Mouse (Mus musculus) kidney, postnatal 0 days (tissue): ENCODE measurements around the gene Nxpe5. TPM values are rescaled to one million over a fixed set of nuclear protein-coding genes. Genes with fewer than 3 reads are reported as not detected.

Experiments
- ATAC-seq: fragments of 200-750 bp; cut with Nextera tagmentation; replicated peaks from 2 replicates; pipeline ENCODE4 v1.8.0; 2017; ENCODE audit warnings: low read depth, moderate number of reproducible peaks, moderate TSS enrichment, moderate library complexity; ENCODE audit not compliant: low FRiP score
- DNase-seq: peaks from one replicate; pipeline ENCODE4 v3.0.0-alpha.2; 2016; ENCODE audit warnings: low spot score
- H3K27ac ChIP-seq: fragments of 300-500 bp; sonication (generic); 2 replicates; pipeline ENCODE4 v1.5.1; 2014; ENCODE audit warnings: mild to moderate bottlenecking
- H3K27me3 ChIP-seq: fragments of 300-500 bp; sonication (generic); 2 replicates; pipeline ENCODE4 v1.6.1; 2014; ENCODE audit warnings: low read length, mixed read lengths; ENCODE audit not compliant: insufficient read depth
- H3K36me3 ChIP-seq: fragments of 300-500 bp; sonication (generic); 2 replicates; pipeline ENCODE4 v1.6.1; 2014; ENCODE audit warnings: low read length, mixed read lengths; ENCODE audit not compliant: insufficient read depth
- H3K4me1 ChIP-seq: fragments of 300-500 bp; sonication (generic); replicated peaks from 2 replicates; pipeline ENCODE4 v1.6.1; 2014; ENCODE audit warnings: antibody characterized with exemption, low read length, mixed read lengths; ENCODE audit not compliant: insufficient read depth
- H3K4me2 ChIP-seq: fragments of 300-500 bp; sonication (generic); 2 replicates; pipeline ENCODE4 v1.6.1; 2014; ENCODE audit warnings: mild to moderate bottlenecking, low read length, moderate library complexity, mixed read lengths
- H3K4me3 ChIP-seq: fragments of 300-500 bp; sonication (generic); replicated peaks from 2 replicates; pipeline ENCODE4 v1.5.1; 2014; ENCODE audit warnings: low read depth, low read length
- H3K9ac ChIP-seq: fragments of 300-500 bp; sonication (generic); 2 replicates; pipeline ENCODE4 v1.6.1; 2014; ENCODE audit warnings: low read depth, low read length
- H3K9me3 ChIP-seq: fragments of 300-500 bp; sonication (generic); replicated peaks from 2 replicates; pipeline ENCODE4 v1.6.1; 2016; ENCODE audit warnings: low read length, inconsistent platforms, mixed read lengths
- CTCF ChIP-seq: IDR thresholded peaks from 2 replicates; pipeline ENCODE4 v1.5.1; 2016; ENCODE audit warnings: antibody characterized with exemption, low read depth, mild to moderate bottlenecking, moderate library complexity
- WGBS: fragments of 180-500 bp; shearing (Covaris S2); extraction: QIAGEN DNeasy Blood & Tissue Kit; methylation state at CpG from one replicate; pipeline ENCODE4 v1.1.7; 2014; 5-methylcytosine and 5-hydroxymethylcytosine counted together
- polyA plus RNA-seq: library from polyadenylated mRNA; unstranded; fragments of >200 nt; fragmentation: Nextera tagmentation; extraction: Ambion mirVana; gene quantifications from 2 replicates; pipeline ENCODE4 v1.2.1, GENCODE M21; 2015

Nxpe5 gene
- polyA plus RNA-seq, 1 experiment from 2014 or later: 0.36 TPM

GRCm38 (mm10) chr5:138222111-138222510 lies 3.6 kb upstream of the Nxpe5 start:
- no peaks in the 10 kb centered on the region for H3K36me3 ChIP-seq
- ATAC-seq (peak; percentile 80), DNase-seq (peak; percentile 89)
- H3K27me3 ChIP-seq: no peaks in the 10 kb centered on the region
- no peak overlapping the region for H3K27ac ChIP-seq
- TF ChIP-seq CTCF: peak; percentile 93
- H3K9me3 ChIP-seq: no peaks in the 10 kb centered on the region
- 20% methylated on average over 4 of the region's 4 CpGs for WGBS
- no peaks in the 10 kb centered on the region for H3K4me1 ChIP-seq
- H3K4me2 ChIP-seq: no peak overlapping the region
- no peak overlapping the region for H3K4me3 ChIP-seq
- no peak overlapping the region for H3K9ac ChIP-seq

DNA sequence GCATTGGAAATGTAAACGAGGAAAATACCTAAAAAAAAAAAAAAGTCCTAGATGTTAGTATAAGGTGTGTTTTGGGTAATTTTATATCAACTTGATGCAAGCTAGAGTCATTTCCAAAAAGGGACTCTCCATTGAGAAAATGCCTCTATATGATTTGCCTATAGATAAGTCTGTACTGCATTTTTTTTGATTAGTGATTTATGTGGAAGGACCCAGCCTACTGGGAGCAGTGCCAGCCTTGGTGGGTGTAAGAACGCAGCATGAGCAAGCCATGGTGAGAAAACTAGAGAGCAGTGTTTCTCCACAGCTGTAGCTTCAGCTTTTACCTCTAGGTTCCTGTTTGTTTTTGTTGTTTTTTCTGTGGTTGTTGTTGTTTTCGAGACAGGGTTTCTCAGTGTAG lies 2.4 kb upstream of the Nxpe5 start:
- no peak for DNase-seq
- no peak overlapping the region for H3K27ac ChIP-seq
- H3K9ac ChIP-seq: no peak overlapping the region
- no peak overlapping the region for H3K4me3 ChIP-seq
- H3K4me2 ChIP-seq: no peak overlapping the region
- no peak for ATAC-seq
- no peaks in the 10 kb centered on the region for H3K4me1 ChIP-seq
- TF ChIP-seq CTCF: no peak
- 58% methylated on average over 3 of the region's 3 CpGs for WGBS
- no peaks in the 10 kb centered on the region for H3K36me3 ChIP-seq
- H3K27me3 ChIP-seq: no peaks in the 10 kb centered on the region
- H3K9me3 ChIP-seq: no peaks in the 10 kb centered on the region

GRCm38 (mm10) chr5:138226491-138226890 lies 793 bp downstream of the Nxpe5 start:
- Histone ChIP-seq H3K4me2 (no peak overlapping the region), H3K4me1 (no peaks in the 10 kb centered on the region)

DNA sequence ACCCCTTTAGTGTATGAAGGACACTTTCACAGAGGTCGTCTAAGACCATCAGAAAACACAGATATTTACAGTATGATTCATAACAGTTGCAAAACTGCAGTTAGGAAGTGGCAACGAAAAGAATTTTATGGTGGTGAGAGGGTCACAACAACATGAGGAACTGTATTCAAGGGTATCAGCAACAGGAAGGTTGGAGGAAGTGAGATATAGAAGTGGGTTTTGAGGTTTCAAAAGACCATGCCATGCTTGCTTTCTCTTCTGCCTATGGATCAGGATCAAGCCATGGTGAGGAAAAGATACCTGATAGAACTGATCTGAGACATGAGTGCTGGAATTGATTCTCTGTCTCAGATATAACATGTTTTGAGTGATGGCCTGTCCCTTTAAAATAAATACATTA lies 1.7 kb downstream of the Nxpe5 start:
- Histone ChIP-seq H3K9ac (no peak overlapping the region), H3K9me3 (no peaks in the 10 kb centered on the region), H3K4me1 (no peaks in the 10 kb centered on the region), H3K27ac (no peak overlapping the region), H3K27me3 (no peaks in the 10 kb centered on the region), H3K36me3 (no peaks in the 10 kb centered on the region), H3K4me3 (no peak overlapping the region), H3K4me2 (no peak overlapping the region)
- WGBS: 72% methylated on average over 2 of the region's 2 CpGs
- DNase-seq: no peak
- TF ChIP-seq CTCF: no peak
- no peak for ATAC-seq

More at GRCm38 (mm10) chr5:138226491-138226890, 793 bp downstream of the Nxpe5 start:
- no peak for TF ChIP-seq CTCF
- WGBS: 80% methylated on average over 4 of the region's 4 CpGs
- H3K9me3 ChIP-seq: no peaks in the 10 kb centered on the region
- H3K27me3 ChIP-seq: no peaks in the 10 kb centered on the region
- H3K9ac ChIP-seq: no peak overlapping the region
- DNase-seq (no peak), ATAC-seq (no peak)
- H3K27ac ChIP-seq: no peak overlapping the region
- H3K4me3 ChIP-seq: no peak overlapping the region
- H3K36me3 ChIP-seq: no peaks in the 10 kb centered on the region

DNA sequence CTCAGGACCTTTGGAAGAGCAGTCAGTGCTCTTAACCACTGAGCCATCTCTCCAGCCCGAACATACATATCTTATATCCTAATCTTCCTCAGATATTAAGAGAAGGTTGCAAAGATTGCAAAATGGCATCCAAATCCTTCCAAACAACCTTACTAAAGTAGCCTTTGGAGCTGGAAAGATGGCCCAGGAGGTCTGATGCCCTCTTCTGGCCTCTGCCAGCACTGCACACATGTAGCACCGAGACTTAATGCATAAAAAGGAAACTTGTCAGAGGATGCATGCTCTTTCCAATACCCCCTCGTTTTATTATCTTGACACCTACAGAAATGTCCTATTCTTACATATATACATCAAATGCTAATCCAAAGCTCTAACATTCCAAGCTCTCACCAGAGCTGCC lies 2.3 kb downstream of the Nxpe5 start:
- Histone ChIP-seq H3K36me3 (no peaks in the 10 kb centered on the region), H3K4me3 (no peak overlapping the region), H3K4me2 (no peak overlapping the region), H3K9ac (no peak overlapping the region), H3K27me3 (no peaks in the 10 kb centered on the region), H3K9me3 (no peaks in the 10 kb centered on the region), H3K4me1 (no peaks in the 10 kb centered on the region), H3K27ac (no peak overlapping the region)
- no peak for ATAC-seq
- 55% methylated on average over 3 of the region's 3 CpGs for WGBS
- peak; percentile 17 for DNase-seq
- peak; percentile 71 for TF ChIP-seq CTCF

DNA sequence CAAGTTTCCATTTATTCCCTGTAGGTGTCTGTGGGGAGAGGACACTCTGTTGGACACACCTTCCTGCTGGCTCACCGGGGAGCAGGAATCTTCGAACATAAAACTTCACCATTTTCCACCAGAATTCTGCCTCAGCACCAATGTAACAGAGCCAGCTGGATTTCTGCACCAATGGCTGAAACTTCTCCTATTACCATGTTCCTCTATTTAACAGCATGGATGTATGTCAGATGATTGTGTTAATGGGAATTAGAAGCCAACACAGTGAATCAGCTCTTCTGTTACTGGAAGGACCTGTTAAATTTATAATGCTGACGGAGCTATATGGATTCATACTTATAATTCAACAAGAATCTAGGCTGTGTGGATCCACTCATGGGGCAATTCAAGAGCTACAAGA lies 3.8 kb downstream of the Nxpe5 start:
- Histone ChIP-seq H3K4me3 (no peak overlapping the region), H3K36me3 (no peaks in the 10 kb centered on the region), H3K4me2 (no peak overlapping the region), H3K9ac (no peak overlapping the region), H3K27ac (no peak overlapping the region), H3K9me3 (no peaks in the 10 kb centered on the region), H3K27me3 (no peaks in the 10 kb centered on the region), H3K4me1 (no peaks in the 10 kb centered on the region)
- DNase-seq: no peak
- TF ChIP-seq CTCF: no peak
- WGBS: 81% methylated on average over 3 of the region's 3 CpGs
- no peak for ATAC-seq

DNA sequence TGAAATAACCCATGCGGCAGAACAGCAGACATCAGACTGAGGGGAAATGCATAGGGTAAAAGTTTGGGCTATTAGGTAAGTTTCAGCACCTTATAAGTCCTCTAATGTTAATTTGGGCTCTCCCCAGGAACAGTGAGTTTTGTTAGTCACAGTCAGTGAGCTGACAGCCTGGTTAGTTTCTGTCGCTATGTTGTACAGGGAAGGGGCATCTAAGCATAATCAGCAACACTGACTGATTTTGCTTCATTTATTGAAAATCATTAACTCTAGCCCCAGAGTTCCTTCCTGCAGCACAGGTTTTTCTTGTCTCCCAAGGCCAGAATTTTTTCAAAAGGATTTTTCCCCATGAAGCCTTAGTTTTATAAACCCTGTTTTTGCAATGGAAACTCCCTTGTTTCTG lies 8.1 kb downstream of the Nxpe5 start:
- Histone ChIP-seq H3K4me2 (no peak overlapping the region), H3K27ac (peak overlapping the region; percentile 70), H3K4me1 (no peaks in the 10 kb centered on the region), H3K9ac (no peak overlapping the region), H3K27me3 (no peaks in the 10 kb centered on the region), H3K36me3 (no peaks in the 10 kb centered on the region), H3K4me3 (no peak overlapping the region), H3K9me3 (no peaks in the 10 kb centered on the region)
- peak; percentile 8 for DNase-seq
- ATAC-seq: no peak
- 67% methylated on average over 2 of the region's 2 CpGs for WGBS
- TF ChIP-seq CTCF: no peak
